In genomic region chr11:50225611-50226378, GRCm38 (mm10) we compare ENCODE assay signal across 8 mouse cellular contexts. TPM values are rescaled to one million over a fixed set of nuclear protein-coding genes. Genes with fewer than 3 reads are reported as not detected.
A peak's percentile ranks its signal among the peaks of the same experiment; 100 is the strongest.
DNase-seq lines count a peak whose midpoint lies in the region; ATAC-seq and TF ChIP-seq lines count a peak whose summit lies in the region.

No protein-coding gene starts in this region.

- peaks cover 62% of the 10 kb centered on the region for H3K4me1 ChIP-seq in forebrain, embryonic 13.5 days
- peaks cover 46% of the 10 kb centered on the region for H3K4me1 ChIP-seq in intestine, embryonic 16.5 days (ENCODE audit: control insufficient read depth, insufficient read depth, low read length)
- peaks cover 27% of the 10 kb centered on the region for H3K4me1 ChIP-seq in lung, adult 2 months (ENCODE audit: control insufficient read depth, insufficient read depth, low read length)

- H3K9ac ChIP-seq in forebrain, embryonic 13.5 days, result peak overlapping the region; percentile 97
- peak overlapping the region; percentile 97 for H3K9ac ChIP-seq in intestine, embryonic 16.5 days (ENCODE audit: low read depth, low read length)

- peak overlapping the region; percentile 93 for H3K27ac ChIP-seq in forebrain, embryonic 13.5 days
- peak overlapping the region; percentile 91 for H3K27ac ChIP-seq in intestine, embryonic 16.5 days (ENCODE audit: low read length)

- H3K9me3 ChIP-seq in forebrain, embryonic 13.5 days (replicated peaks), result no peaks in the 10 kb centered on the region
- H3K9me3 ChIP-seq in intestine, embryonic 16.5 days (ENCODE audit: control insufficient read depth, low read length), result no peaks in the 10 kb centered on the region

- peak; percentile 53 for DNase-seq in right cerebral cortex, postnatal 4 days
- DNase-seq in right cerebral cortex, postnatal 36 days (ENCODE audit: low spot score in 2 of 2), result no peak
- DNase-seq in brain, embryonic 14.5 days (ENCODE audit: low read depth), result peak; percentile 55
- DNase-seq in lung, adult 2 months, result peak; percentile 57
- peak; percentile 55 for DNase-seq in retina, postnatal 1 day
- DNase-seq in natural killer cell, adult 2 months (ENCODE audit: low spot score in 2 of 2), result no peak

- ATAC-seq in forebrain, embryonic 13.5 days, result peak; percentile 3
- peak; percentile 21 for ATAC-seq in intestine, embryonic 16.5 days

- TF ChIP-seq CTCF in brain, embryonic 14.5 days (IDR thresholded peaks at IDR 0.05; ENCODE audit: borderline replicate concordance, extremely low read depth, insufficient read depth, insufficient read length), result no peak
- TF ChIP-seq CTCF in lung, adult 2 months (IDR thresholded peaks at IDR 0.05; ENCODE audit: insufficient read depth, low read length), result no peak

- WGBS in forebrain, embryonic 13.5 days, result 3% methylated on average over 34 of the region's 34 CpGs
- WGBS in intestine, embryonic 16.5 days, result 3% methylated on average over 32 of the region's 34 CpGs
- WGBS in lung, adult 2 months, result 2% methylated on average over 34 of the region's 34 CpGs

- peaks cover 8% of the 10 kb centered on the region; the same call in 1 of the 2 replicates for H3K27me3 ChIP-seq in forebrain, embryonic 13.5 days
- no peaks in the 10 kb centered on the region for H3K27me3 ChIP-seq in intestine, embryonic 16.5 days (replicated peaks; ENCODE audit: control insufficient read depth, insufficient read depth, low read length)

- H3K4me3 ChIP-seq in forebrain, embryonic 13.5 days, result peak overlapping the region; percentile 92
- peak overlapping the region; percentile 97 for H3K4me3 ChIP-seq in intestine, embryonic 16.5 days (ENCODE audit: low read length)
- peak overlapping the region; percentile 74 for H3K4me3 ChIP-seq in lung, adult 2 months (replicated peaks; ENCODE audit: extremely low read depth, low read depth, low read length)

- peak overlapping the region; percentile 90 for H3K4me2 ChIP-seq in forebrain, embryonic 13.5 days
- peak overlapping the region; percentile 89 for H3K4me2 ChIP-seq in intestine, embryonic 16.5 days (ENCODE audit: low read depth, low read length)

- H3K36me3 ChIP-seq in forebrain, embryonic 13.5 days (ENCODE audit: poor library complexity, severe bottlenecking), result peaks cover 11% of the 10 kb centered on the region; the same call in 1 of the 2 replicates
- H3K36me3 ChIP-seq in intestine, embryonic 16.5 days (ENCODE audit: control insufficient read depth, insufficient read depth, low read length), result no peaks in the 10 kb centered on the region; the same call in 1 of the 2 replicates

- TF ChIP-seq POLR2A in brain, embryonic 14.5 days (IDR thresholded peaks at IDR 0.05; ENCODE audit: borderline replicate concordance, extremely low read depth, insufficient read depth, insufficient read length, poor library complexity, severe bottlenecking), result no peak
- no peak for TF ChIP-seq POLR2A in lung, adult 2 months (IDR thresholded peaks at IDR 0.05; ENCODE audit: borderline replicate concordance, extremely low read depth, low read depth, low read length)

RNA-seq across cellular contexts. Expression of gene Ltc4s, which starts 12.6 kb away (rescaled TPM):
- 3.5 and 4.5 TPM in 2 replicates for polyA plus RNA-seq in brain, embryonic 14.5 days (2012; rRNA removed)
- 1.1 and 1.2 TPM in 2 replicates for polyA plus RNA-seq in forebrain, embryonic 13.5 days (2015; fragmentation: Nextera tagmentation; extraction: Ambion mirVana)
- 4.3 and 5.1 TPM in 2 replicates for polyA plus RNA-seq in intestine, embryonic 16.5 days (2015; fragmentation: Nextera tagmentation; extraction: Ambion mirVana)
- polyA plus RNA-seq in lung, adult 2 months (2012; rRNA removed), result 106 and 119 TPM in 2 replicates

RNA-seq across cellular contexts. Expression of gene Mgat4b, which starts 15.1 kb away (rescaled TPM):
- polyA plus RNA-seq in brain, embryonic 14.5 days (2012; rRNA removed), result 78.9 and 97.1 TPM in 2 replicates
- polyA plus RNA-seq in forebrain, embryonic 13.5 days (2015; fragmentation: Nextera tagmentation; extraction: Ambion mirVana), result 10.1 and 12.9 TPM in 2 replicates
- polyA plus RNA-seq in intestine, embryonic 16.5 days (2015; fragmentation: Nextera tagmentation; extraction: Ambion mirVana), result 7.6 and 8.2 TPM in 2 replicates
- 77.4 and 91.7 TPM in 2 replicates for polyA plus RNA-seq in lung, adult 2 months (2012; rRNA removed)

RNA-seq across cellular contexts. Expression of gene Sqstm1, which starts 15.2 kb away (rescaled TPM):
- 171 and 203 TPM in 2 replicates for polyA plus RNA-seq in brain, embryonic 14.5 days (2012; rRNA removed)
- 194 and 210 TPM in 2 replicates for polyA plus RNA-seq in forebrain, embryonic 13.5 days (2015; fragmentation: Nextera tagmentation; extraction: Ambion mirVana)
- 193 and 196 TPM in 2 replicates for polyA plus RNA-seq in intestine, embryonic 16.5 days (2015; fragmentation: Nextera tagmentation; extraction: Ambion mirVana)
- polyA plus RNA-seq in lung, adult 2 months (2012; rRNA removed), result 249 and 251 TPM in 2 replicates

RNA-seq across cellular contexts. Expression of gene Mrnip, which starts 51.6 kb away (rescaled TPM):
- polyA plus RNA-seq in brain, embryonic 14.5 days (2012; rRNA removed), result 33.1 and 35.9 TPM in 2 replicates
- 24.0 and 26.9 TPM in 2 replicates for polyA plus RNA-seq in forebrain, embryonic 13.5 days (2015; fragmentation: Nextera tagmentation; extraction: Ambion mirVana)
- polyA plus RNA-seq in intestine, embryonic 16.5 days (2015; fragmentation: Nextera tagmentation; extraction: Ambion mirVana), result 10.3 and 12.4 TPM in 2 replicates
- 2.7 and 4.5 TPM in 2 replicates for polyA plus RNA-seq in lung, adult 2 months (2012; rRNA removed)

Comparison
In these comparisons a context has a peak if more than half of its experiments do, and no peak if none do; other contexts are left out.
1. DNase-seq: peak in right cerebral cortex, postnatal 4 days (single experiment), brain, embryonic 14.5 days (single experiment), lung, adult 2 months (single experiment) and retina, postnatal 1 day (single experiment); none in right cerebral cortex, postnatal 36 days (0 of 2) and natural killer cell, adult 2 months (0 of 2).
2. RNA of gene Ltc4s, which starts 12.6 kb away (polyA plus RNA-seq): 106 to 119 TPM in lung, adult 2 months; 4.3 to 5.1 TPM in intestine, embryonic 16.5 days, 3.5 to 4.5 TPM in brain, embryonic 14.5 days and 1.1 to 1.2 TPM in forebrain, embryonic 13.5 days; every median in the first group is over 10 times any median in the second.
3. Peak in every context shown above with its lines, with median percentiles within 50 percentile points of each other: H3K4me3 ChIP-seq.